Mouse (Mus musculus) central nervous system, embryonic 14 days (tissue): ENCODE data around the gene Epha10. TPM values are rescaled to one million over a fixed set of nuclear protein-coding genes. Genes with fewer than 3 reads are reported as not detected.

Experiments used
- polyA plus RNA-seq: library from polyadenylated mRNA; depleted of rRNA; stranded (reverse); fragments of >200 nt; gene quantifications from 2 replicates; pipeline ENCODE4 v1.2.3, GENCODE M21; 2012; rRNA removed

Gene Epha10
- polyA plus RNA-seq: 18.4 and 25.9 TPM in 2 replicates

DNA sequence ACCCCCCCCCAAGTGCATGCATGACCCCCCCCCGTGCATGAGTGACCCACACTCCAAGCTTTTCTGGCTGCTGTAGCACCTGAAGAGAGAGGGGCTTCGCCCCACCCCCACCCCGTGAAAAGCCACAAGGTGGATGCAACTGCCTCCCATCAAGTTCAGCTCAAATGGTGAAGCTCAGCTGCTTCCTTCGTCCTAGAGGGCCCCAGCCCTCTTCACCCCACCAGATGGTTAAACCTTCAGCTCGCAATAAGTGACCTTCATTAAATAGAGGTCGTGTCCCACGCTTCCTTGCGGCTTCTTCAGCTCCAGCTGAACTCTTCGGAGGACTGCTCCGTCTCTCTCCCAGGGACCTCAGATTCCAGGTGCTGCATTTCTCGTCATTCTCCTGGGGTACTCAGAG is at the start of gene Epha10:
Epha10 (plus strand) TSS at position 301 of the 400 bp plus-strand sequence.

DNA sequence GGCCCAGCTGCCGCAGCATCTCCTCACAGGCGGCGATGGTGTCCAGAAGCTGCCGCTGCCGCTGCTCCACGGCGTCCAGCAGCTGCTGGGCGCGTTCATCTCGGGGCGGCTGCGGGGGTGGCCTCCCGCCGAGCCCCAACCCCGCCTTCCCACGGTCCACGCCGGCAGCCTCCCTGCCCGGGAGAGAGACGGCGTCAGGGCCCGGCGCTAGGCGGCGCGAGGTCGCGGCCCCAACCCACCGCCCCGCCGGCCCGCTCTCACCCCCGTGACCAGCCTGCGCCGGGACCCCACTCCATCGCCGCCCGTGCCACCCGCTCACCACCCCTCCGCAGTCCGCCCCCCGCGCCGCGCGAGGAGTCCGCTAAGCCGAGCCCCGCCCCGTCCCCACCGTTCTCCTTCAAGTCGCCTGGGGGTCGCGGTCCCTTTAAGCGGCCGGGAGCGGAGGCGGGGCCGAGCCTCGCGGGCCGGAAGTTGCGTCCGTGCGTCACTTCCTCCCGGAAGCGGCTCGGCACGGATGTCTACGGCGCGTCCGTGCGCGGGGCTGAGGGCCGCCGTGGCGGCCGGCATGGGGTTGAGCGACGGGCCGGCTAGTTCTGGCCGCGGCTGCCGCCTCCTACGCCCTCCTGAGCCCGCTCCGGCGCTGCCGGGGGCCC is 30.3 kb upstream of the Epha10 start, which contains the start of gene Yrdc:
Yrdc (plus strand) TSS at position 419 of the 653 bp plus-strand sequence.

DNA sequence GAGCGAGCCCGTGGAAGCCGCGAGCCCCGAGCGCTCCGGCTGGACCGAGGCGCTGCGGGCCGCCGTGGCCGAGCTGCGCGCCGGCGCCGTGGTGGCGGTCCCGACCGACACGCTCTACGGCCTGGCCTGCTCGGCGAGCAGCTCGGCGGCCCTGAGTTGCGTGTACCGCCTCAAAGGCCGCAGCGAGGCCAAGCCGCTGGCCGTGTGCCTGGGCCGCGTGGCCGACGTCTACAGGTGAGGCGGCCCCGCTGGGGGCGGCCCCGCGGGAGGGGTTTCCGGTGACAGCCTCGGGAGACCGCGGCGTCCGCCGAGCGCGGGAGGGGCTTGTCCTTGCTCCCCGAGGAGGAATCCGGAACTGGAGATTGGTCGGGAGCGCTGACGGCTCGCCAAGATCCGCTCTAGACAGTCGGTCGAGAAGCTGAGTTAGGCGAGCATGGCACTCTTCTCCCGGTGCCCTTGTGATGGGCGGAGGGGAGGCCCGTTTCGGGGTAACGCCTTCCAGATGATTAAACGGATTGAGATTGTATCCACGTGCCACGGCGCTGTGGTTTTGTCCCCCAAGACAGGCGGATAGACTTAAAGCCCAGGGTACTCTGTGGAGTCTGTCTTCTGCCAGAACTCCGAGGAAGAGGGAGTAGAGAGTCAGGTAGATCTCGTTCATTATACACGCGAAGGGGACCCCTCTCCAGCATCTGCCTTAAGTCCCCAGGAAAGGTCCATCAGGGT is 29.6 kb upstream of the Epha10 start, which contains the start of gene 1110065P20Rik:
1110065P20Rik (minus strand) TSS at position 264 of the 726 bp plus-strand sequence.

DNA sequence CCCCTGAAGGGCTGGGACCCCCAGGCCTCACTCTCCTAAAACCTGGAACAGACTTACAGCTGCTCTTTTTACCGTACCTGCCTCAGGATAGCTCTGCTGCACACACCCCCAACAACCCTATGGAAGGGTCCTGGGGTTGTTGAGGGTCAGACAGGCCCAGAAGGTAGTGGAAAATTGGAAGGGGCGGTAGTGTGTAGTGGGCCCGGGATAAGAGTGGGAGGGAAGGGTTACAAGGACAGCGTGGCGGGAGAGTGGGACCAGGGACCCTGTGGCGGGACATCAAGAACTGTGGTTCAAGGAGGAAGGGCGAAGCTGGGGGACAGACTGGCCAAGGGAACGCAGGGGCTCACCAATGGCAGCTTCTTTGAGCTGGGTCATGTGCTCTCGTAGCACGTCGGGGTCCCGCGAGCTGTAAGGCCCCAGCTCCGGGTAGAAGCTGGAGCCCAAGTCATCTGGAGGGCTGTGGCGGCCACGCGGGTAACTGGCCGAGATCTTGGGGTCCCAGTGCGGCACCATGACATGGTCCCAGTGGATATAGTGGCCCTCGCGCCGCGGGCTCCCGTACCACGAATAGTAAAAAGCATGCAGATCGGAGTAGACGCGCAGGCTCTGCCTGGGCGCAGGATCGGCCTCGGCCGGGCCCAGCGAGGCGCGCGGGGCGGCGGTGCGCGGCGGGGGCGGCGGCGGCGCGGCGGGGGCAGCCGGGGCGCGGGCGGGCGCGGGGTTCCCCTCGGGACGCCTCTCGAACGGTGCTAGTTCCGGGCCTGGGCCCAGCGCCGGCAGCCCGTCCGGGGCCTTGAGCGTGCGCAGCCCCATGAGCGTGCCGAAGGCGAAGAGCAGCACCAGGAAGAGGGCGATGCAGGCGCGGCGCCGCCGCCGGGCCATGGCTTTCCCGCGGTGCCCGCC is 19.2 kb upstream of the Epha10 start, which contains the start of gene Maneal:
Maneal (minus strand) TSS at position 889 of the 906 bp plus-strand sequence.

DNA sequence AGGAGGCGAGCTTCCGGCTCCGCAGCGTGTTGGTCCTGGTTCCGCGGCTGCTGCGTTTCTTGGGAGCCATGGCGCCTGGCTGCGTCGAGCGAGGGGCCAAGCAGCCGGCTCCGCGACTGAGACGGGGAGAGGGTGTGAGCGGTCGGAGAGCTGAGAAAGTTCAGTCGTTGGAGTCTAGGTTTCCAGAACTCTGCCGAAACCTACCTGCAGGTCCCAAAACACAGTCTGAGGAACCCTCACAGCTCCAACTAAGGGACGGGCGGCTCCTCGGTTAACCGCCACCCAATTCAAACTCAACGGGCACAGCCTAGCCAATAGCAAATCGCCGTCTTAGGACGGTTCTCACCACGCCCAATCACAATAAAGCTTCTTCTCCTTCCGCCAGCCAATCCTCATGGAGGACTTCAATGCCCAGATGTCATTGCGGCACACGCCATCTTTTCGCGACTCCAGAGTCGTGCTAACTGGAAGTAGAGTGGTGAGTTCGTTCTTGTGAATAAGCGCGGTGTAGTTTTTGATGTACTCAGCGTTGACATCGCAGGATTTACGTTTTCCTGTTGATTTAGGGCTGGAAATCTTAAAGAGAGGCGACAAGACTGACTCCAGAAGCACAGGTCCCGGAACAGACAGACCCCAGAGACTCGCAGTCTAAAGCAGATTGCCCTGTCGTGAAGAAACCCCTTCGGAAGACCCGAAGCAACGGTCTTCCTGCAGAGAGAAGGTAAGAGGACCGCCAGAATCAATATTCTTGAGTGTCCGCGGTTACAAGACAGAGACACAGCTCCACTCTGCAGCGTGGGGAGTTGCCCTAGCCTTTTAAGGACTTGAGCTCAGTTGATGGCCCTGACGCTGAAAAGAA is 56.1 kb downstream of the Epha10 start, which contains the start of gene 9930104L06Rik:
9930104L06Rik (plus strand) TSS at position 436 of the 859 bp plus-strand sequence.

DNA sequence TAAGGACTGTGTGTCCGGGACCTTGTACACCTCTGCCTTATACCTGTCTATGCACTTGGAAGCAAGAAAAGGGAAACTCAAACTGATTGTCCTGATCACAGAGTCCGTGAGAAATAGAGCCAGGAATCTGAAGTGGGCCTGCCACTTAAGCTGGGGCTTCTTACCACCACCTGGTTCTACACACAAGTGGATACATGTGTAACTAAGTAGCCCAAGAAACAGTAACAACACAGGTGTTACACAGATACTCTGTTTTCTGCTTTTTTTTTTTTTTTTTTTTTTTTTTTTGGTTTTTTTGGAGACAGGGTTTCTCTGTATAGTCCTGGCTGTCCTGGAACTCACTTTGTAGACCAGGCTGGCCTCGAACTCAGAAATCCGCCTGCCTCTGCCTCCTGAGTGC is 58.5 kb downstream of the Epha10 start, which contains the start of gene Cdca8:
Cdca8 (minus strand) TSS at position 101 of the 400 bp plus-strand sequence.

Other genes starting within 250 kb of the Epha10 start
- gene Pou3f1, start 224.1 kb upstream of the Epha10 start, polyA plus RNA-seq: 15.4 and 18.8 TPM in 2 replicates
- gene Utp11, start 187.3 kb upstream of the Epha10 start, polyA plus RNA-seq: 32.6 and 33.2 TPM in 2 replicates
- gene Fhl3, start 180.2 kb upstream of the Epha10 start, polyA plus RNA-seq: 4.2 and 8.6 TPM in 2 replicates
- 71.4 and 78.4 TPM in 2 replicates for gene Sf3a3, start 166.1 kb upstream of the Epha10 start, polyA plus RNA-seq
- 39.1 and 40.2 TPM in 2 replicates for gene Inpp5b, start 139.0 kb upstream of the Epha10 start, polyA plus RNA-seq
- 9.3 and 11.6 TPM in 2 replicates for gene Mtf1, start 78.8 kb upstream of the Epha10 start, polyA plus RNA-seq
- 62.9 and 75.1 TPM in 2 replicates for gene Yrdc, start 30.2 kb upstream of the Epha10 start, polyA plus RNA-seq
- gene 1110065P20Rik, start 29.7 kb upstream of the Epha10 start, polyA plus RNA-seq: 68.9 and 72.5 TPM in 2 replicates
- 34.9 and 38.9 TPM in 2 replicates for gene Maneal, start 18.7 kb upstream of the Epha10 start, polyA plus RNA-seq
- 24.2 and 25.7 TPM in 2 replicates for gene 9930104L06Rik, start 56.1 kb downstream of the Epha10 start, polyA plus RNA-seq
- gene Cdca8, start 58.4 kb downstream of the Epha10 start, polyA plus RNA-seq: 45.7 and 51.9 TPM in 2 replicates
- gene Rspo1, start 105.5 kb downstream of the Epha10 start, polyA plus RNA-seq: 8.8 and 9.2 TPM in 2 replicates
- gene Gnl2, start 135.7 kb downstream of the Epha10 start, polyA plus RNA-seq: 126 and 132 TPM in 2 replicates
- gene Dnali1, start 184.8 kb downstream of the Epha10 start, polyA plus RNA-seq: 1.0 and 1.2 TPM in 2 replicates
- gene Snip1, start 185.8 kb downstream of the Epha10 start, polyA plus RNA-seq: 18.7 and 20.9 TPM in 2 replicates
- 116 and 121 TPM in 2 replicates for gene Meaf6, start 204.2 kb downstream of the Epha10 start, polyA plus RNA-seq
- gene Zc3h12a, start 246.9 kb downstream of the Epha10 start, polyA plus RNA-seq: 0.71 and 1.7 TPM in 2 replicates